Mouse (Mus musculus): ENCODE results near the gene Otub1.

The Otub1 gene

GRCm38 (mm10) chr19:7205326-7205725, 790 bp downstream of the Otub1 start:
- WGBS: 18% methylated on average over 7 of the region's 7 CpGs

- 60% methylated on average over 2 of the region's 2 CpGs for WGBS
Observed at GRCm38 (mm10) chr19:7204898-7205297, 1.2 kb downstream of the Otub1 start.

GRCm38 (mm10) chr19:7200427-7200826, 5.7 kb downstream of the Otub1 start:
- 53% methylated on average over 1 of the region's 1 CpGs for WGBS

- 93% methylated on average over 13 of the region's 13 CpGs for WGBS
Observed at GRCm38 (mm10) chr19:7199089-7199488, 7.0 kb downstream of the Otub1 start.

- 85% methylated on average over 9 of the region's 9 CpGs for WGBS
Observed at GRCm38 (mm10) chr19:7197445-7197844, 8.7 kb downstream of the Otub1 start.

- WGBS: 33% methylated on average over 17 of the region's 17 CpGs
Observed at GRCm38 (mm10) chr19:7196741-7197270, 9.3 kb downstream of the Otub1 start.

GRCm38 (mm10) chr19:7195900-7196728, 10.0 kb downstream of the Otub1 start:
- WGBS: 25% methylated on average over 33 of the region's 33 CpGs

- 66% methylated on average over 2 of the region's 2 CpGs for WGBS
Observed at GRCm38 (mm10) chr19:7192561-7192967, 13.6 kb downstream of the Otub1 start.

GRCm38 (mm10) chr19:7191639-7192038, 14.5 kb downstream of the Otub1 start:
- WGBS: 68% methylated on average over 6 of the region's 6 CpGs

- WGBS: 68% methylated on average over 5 of the region's 5 CpGs
Observed at GRCm38 (mm10) chr19:7190986-7191385, 15.1 kb downstream of the Otub1 start.

GRCm38 (mm10) chr19:7189026-7189425, 17.1 kb downstream of the Otub1 start:
- 83% methylated on average over 4 of the region's 4 CpGs for WGBS

- WGBS: 55% methylated on average over 5 of the region's 5 CpGs
Observed at GRCm38 (mm10) chr19:7187157-7187556, 19.0 kb downstream of the Otub1 start.

GRCm38 (mm10) chr19:7185715-7186291, 20.3 kb downstream of the Otub1 start:
- WGBS: 62% methylated on average over 18 of the region's 18 CpGs

- 73% methylated on average over 4 of the region's 4 CpGs for WGBS
Observed at GRCm38 (mm10) chr19:7185059-7185458, 21.1 kb downstream of the Otub1 start.

GRCm38 (mm10) chr19:7183419-7183818, 22.7 kb downstream of the Otub1 start:
- 72% methylated on average over 11 of the region's 11 CpGs for WGBS

- WGBS: 32% methylated on average over 23 of the region's 23 CpGs
Observed at GRCm38 (mm10) chr19:7182273-7182949, 23.7 kb downstream of the Otub1 start.

- 64% methylated on average over 7 of the region's 7 CpGs for WGBS
Observed at GRCm38 (mm10) chr19:7181496-7181895, 24.6 kb downstream of the Otub1 start.

- WGBS: 79% methylated on average over 8 of the region's 8 CpGs
Observed at GRCm38 (mm10) chr19:7180756-7181405, 25.2 kb downstream of the Otub1 start.

- 72% methylated on average over 3 of the region's 3 CpGs for WGBS
Observed at GRCm38 (mm10) chr19:7178841-7179452, 27.2 kb downstream of the Otub1 start.

GRCm38 (mm10) chr19:7177804-7178511, 28.2 kb downstream of the Otub1 start:
- WGBS: 55% methylated on average over 13 of the region's 13 CpGs

Measured in cerebral cortex, adult 2 months (tissue).